Mouse (Mus musculus) G1E (cell line): Measurements from ENCODE around the gene Psmb5.

Source experiments
- CTCF ChIP-seq: IDR thresholded peaks from 2 replicates; pipeline ENCODE4 v1.5.1; 2012; ENCODE audit warnings: low read depth, low read length, inconsistent platforms, mixed read lengths
- TAL1 ChIP-seq: conservative IDR thresholded peaks from 2 replicates; pipeline ENCODE4 v1.6.1; 2012; ENCODE audit warnings: low read depth, low read length, inconsistent platforms, mixed read lengths

DNA sequence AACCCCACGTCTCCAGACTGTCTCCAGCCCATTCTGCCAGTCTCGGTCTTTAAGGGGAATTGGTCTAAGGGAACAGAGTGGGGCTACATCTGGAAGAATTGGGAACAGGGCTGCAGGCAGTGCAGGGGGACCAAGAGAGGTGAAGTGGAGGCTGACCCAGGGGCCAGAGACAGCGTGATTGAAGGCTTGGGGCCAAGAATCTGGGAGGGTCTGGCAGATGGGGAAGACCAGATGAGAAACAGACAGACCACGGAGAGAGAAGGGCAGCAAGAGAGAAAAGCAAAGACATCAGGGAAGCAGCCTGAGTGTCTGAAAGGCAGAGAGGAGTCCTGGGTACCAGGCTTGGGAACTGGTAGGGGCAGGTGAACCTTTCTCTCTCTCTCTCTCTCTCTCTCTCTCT lies 22.3 kb upstream of the Psmb5 start:
- no peak for TF ChIP-seq CTCF
- TF ChIP-seq TAL1 = no peak
